Mouse (Mus musculus): Measurements from ENCODE around the gene Izumo4. TPM values are rescaled to one million over a fixed set of nuclear protein-coding genes. Genes with fewer than 3 reads are reported as not detected.

Gene Izumo4
- total RNA-seq (2017), result 32.9 and 46.6 TPM in 2 replicates

- ATAC-seq (ENCODE audit: extremely low read depth, insufficient number of reproducible peaks, low FRiP score, poor library complexity, severe bottlenecking), result peak; percentile 79
Measured at GRCm38 (mm10) chr10:80701721-80702535, at the start of gene Izumo4, which contains the start of gene Mob3a. Gene Izumo4, plus strand, starts transcription at chr10:80702184. Gene Mob3a, minus strand, starts transcription at chr10:80701977.

DNA sequence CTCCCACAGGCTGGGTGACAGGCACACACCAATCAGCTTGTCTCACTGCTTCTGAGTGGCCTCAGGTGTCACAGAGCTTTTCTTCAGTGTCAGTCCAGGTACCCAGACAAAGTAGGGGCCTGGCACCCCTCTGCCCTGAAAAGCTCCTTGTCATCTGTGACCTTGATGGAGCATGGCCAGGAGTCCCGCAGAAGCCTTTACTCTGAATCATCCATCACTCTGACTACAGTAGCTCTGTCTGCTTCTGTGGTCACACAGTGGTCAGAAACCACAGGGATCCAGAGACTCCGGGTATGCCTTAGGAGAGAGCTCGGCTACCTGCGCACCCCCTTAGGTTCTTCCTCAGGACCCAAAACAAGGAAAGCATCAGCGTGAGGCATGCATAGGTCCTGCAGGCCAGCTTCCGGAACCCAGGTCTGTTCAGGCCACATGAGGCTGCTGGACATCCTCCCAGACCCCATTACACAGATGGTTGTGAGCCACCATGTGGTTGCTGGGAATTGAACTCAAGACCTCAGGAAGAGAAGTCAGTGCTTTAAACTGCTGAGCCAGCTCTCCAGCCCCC lies 48.7 kb upstream of the Izumo4 start:
- no peak for ATAC-seq (ENCODE audit: extremely low read depth, insufficient number of reproducible peaks, low FRiP score, poor library complexity, severe bottlenecking)

DNA sequence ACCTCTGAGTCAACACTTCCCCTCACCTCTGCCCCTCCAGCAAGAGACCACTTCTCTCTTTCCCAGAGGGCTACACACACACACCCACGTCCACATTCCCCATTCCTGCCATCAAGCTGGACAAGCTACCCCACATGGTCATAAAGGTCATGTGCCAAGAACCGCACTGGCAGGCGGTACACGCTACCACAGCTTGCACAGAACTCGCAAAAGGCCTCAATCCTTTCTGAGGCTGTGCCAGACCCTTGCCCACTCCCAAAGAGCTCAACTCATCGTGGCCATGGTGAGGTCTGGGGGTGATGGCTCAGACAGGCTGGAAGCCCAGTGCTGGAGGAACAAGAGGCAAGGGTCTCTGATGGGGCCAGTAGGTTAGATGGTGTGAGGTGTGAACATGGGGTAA lies 47.1 kb upstream of the Izumo4 start:
- no peak for ATAC-seq (ENCODE audit: extremely low read depth, insufficient number of reproducible peaks, low FRiP score, poor library complexity, severe bottlenecking)

GRCm38 (mm10) chr10:80655406-80656129 lies 46.4 kb upstream of the Izumo4 start:
- ATAC-seq (ENCODE audit: extremely low read depth, insufficient number of reproducible peaks, low FRiP score, poor library complexity, severe bottlenecking), result no peak

- ATAC-seq (ENCODE audit: extremely low read depth, insufficient number of reproducible peaks, low FRiP score, poor library complexity, severe bottlenecking), result peak; percentile 71
Measured at GRCm38 (mm10) chr10:80656130-80656862, 45.7 kb upstream of the Izumo4 start.

DNA sequence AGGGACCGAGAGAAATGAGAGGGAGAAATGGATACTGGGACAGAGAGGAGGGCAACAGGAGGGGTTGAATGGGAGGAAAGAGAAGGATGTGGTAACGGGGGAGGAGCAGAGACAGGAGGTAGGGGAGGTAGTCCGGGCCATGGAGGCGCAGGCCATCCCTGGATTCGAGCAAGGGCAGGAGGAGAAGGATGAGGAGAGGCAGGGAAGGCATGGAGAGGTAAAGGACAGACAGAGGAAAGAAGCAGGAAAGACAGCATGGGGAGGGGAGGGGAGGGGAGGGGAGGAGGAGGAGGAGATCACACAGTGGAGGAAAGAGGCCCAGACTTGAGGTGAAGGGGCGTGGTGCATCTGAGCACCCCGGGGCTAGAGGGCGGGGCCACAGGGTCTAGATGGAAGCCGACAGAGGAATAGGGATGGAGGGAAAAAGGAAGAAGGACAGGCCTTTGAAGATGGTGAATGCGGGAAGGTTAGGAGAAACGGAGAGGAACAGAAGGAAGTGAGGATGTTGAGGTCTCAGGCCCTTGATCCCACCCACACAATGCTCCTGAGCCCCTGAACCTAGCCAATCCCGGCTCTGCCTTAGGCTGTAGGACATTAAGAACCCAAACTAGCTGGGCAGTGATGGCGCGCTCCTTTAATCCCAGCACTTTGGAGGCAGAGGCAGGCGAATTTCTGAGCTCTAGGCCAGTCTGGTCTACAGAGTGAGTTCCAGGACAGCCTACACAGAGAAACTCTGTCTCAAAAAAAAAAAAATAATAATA lies 44.9 kb upstream of the Izumo4 start, which contains the start of gene Btbd2:
Gene Btbd2 (minus strand): TSS at position 209 of the 761 bp plus-strand sequence.
- no peak for ATAC-seq (ENCODE audit: extremely low read depth, insufficient number of reproducible peaks, low FRiP score, poor library complexity, severe bottlenecking)

DNA sequence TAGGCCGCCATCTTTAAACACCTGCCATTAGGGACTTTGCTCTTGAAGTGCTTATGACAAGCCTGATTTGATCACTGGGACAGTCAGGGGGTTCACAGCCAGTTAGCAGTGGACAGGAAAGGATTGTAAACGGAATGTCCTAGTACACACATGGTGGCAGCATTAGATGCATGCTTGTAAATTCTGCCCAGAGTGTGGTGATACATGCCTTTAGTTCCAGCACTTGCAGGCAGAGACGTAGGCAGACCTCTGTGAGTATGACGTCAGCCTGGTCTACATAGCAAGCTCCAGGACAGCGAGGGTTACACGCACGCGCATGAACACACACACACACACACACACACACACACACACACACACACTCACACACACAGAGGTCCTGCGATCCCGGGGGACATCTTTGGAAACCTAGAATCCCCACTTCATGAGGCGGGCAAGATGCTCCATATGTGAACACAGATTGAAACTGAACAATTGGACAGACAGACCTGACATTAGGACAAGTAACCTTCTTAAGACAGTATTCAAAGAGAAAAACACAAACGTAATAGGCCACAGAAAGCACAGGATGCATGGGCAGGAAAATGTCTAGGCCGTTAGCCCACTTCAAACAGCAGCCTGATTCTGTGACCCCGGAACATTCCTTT lies 43.7 kb upstream of the Izumo4 start:
- no peak for ATAC-seq (ENCODE audit: extremely low read depth, insufficient number of reproducible peaks, low FRiP score, poor library complexity, severe bottlenecking)

- ATAC-seq (ENCODE audit: extremely low read depth, insufficient number of reproducible peaks, low FRiP score, poor library complexity, severe bottlenecking), result peak; percentile 43; the same call in 1 of the 2 replicates
Measured at GRCm38 (mm10) chr10:80658841-80659202, 43.2 kb upstream of the Izumo4 start.

DNA sequence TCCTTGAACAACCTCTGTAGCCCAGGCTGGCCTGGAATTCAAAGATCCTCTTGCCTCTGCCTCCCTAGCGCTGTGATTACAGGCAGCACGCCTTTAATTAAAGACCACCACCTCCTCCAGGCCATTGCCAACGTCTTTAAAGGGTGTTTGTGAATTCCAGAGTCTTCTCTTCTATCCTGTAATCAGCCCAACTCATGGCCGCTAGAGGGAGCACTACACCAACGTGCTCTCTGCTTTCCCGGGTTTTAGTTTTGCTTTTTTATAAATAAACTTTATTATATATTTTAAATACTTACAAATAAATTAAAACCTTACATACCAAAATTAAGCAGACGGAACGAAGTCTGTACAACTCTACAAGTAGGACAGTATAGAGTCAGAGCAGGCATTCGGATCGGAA lies 42.8 kb upstream of the Izumo4 start:
- no peak for ATAC-seq (ENCODE audit: extremely low read depth, insufficient number of reproducible peaks, low FRiP score, poor library complexity, severe bottlenecking)

DNA sequence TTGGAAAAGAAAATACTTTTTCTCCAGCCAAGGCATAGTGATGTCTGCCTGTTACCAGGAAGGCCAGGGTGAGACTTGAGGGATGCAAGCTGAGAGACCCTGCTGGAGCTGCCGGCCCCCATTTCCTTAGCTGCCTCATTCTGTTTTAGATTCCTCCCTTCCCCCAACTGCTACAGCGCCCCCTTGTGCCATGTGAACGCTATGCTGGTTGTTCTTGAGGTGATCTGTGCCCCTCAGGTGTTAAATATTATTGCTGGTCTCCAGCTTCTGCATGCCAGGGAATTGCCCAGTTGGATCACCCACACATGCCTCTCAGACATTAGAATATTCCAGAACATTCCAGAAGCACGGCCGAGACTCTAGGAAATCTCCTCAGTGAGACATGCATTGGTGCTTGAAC lies 40.8 kb upstream of the Izumo4 start:
- ATAC-seq (ENCODE audit: extremely low read depth, insufficient number of reproducible peaks, low FRiP score, poor library complexity, severe bottlenecking), result peak; percentile 31; the same call in 1 of the 2 replicates

DNA sequence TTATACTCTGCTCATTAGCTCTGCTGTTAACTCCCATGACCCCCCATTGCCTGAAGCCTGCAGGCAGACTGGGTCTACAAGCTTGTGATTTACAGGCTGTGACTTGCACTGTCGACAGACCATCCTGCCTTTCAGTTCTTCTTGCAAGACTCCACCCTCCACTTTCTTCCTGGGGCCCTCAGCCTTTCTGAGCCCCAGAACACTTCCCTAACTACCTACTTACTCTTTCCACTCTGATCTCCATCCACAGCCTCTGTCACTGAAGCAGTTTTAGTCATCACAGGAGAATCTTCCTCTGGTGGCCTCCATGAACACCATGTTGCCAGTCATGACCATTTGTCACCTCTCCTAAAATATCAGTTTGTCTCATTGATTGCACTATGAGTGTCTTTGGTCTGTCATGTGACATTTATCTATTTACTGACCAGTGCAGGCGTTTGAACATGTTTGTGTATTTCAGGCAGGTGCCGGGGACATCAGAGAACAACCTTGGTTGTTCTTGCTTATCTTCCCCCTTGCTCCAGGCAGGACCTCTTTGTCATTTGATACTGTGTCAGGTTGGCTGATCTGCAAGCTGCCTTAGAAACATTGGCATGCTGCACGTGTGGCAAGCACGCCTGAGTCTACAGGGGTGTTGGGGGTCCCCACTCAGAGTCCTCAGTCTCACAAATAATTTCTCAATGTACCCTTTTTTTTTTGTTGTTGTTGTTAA lies 38.3 kb upstream of the Izumo4 start:
- 0 out of 2 replicates have a peak, but pooled peaks have one; percentile 7 for ATAC-seq (ENCODE audit: extremely low read depth, insufficient number of reproducible peaks, low FRiP score, poor library complexity, severe bottlenecking)

DNA sequence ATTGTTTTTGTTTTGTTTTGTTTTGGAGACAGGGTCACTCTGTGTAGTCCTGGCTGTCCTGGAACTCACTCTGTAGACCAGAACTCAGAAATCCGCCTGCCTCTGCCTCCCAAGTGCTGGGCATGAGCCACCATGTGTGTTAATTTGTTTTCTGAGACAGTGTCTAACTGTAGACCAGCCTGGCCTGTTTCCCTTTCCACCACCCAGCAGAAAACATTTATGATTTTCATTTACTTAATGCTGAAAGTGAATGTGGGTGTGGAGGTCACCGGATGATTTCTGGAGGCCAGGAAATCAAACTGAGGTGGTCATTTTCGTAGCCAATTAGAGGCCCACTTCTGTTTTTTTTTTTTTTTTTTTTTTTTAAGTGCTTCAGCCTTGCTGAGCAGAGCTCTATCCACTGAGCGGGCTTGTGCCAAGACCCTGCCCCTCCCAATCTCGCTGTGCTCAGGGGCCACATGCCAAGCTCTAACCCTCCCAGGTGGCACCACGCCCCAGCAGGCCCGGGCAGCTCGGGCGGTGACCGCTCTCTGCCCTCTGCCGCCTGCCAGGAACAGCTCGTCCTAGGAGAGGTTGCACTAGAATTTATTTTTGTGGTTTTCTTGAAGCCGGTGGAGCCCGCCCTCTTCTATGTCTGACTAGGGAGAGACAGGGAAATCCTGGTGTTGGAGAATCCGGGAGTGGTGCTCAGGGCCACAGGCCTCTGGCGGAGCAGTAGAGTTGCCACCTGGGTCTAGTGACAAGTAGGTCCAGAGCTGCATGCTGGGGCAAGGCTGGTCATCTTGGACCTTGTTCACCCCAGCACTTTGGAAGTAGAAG lies 37.6 kb upstream of the Izumo4 start:
- no peak for ATAC-seq (ENCODE audit: extremely low read depth, insufficient number of reproducible peaks, low FRiP score, poor library complexity, severe bottlenecking)

- no peak for ATAC-seq (ENCODE audit: extremely low read depth, insufficient number of reproducible peaks, low FRiP score, poor library complexity, severe bottlenecking)
Measured at GRCm38 (mm10) chr10:80665016-80665380, 37.0 kb upstream of the Izumo4 start.

- ATAC-seq (ENCODE audit: extremely low read depth, insufficient number of reproducible peaks, low FRiP score, poor library complexity, severe bottlenecking), result no peak
Measured at GRCm38 (mm10) chr10:80665459-80665858, 36.5 kb upstream of the Izumo4 start.

DNA sequence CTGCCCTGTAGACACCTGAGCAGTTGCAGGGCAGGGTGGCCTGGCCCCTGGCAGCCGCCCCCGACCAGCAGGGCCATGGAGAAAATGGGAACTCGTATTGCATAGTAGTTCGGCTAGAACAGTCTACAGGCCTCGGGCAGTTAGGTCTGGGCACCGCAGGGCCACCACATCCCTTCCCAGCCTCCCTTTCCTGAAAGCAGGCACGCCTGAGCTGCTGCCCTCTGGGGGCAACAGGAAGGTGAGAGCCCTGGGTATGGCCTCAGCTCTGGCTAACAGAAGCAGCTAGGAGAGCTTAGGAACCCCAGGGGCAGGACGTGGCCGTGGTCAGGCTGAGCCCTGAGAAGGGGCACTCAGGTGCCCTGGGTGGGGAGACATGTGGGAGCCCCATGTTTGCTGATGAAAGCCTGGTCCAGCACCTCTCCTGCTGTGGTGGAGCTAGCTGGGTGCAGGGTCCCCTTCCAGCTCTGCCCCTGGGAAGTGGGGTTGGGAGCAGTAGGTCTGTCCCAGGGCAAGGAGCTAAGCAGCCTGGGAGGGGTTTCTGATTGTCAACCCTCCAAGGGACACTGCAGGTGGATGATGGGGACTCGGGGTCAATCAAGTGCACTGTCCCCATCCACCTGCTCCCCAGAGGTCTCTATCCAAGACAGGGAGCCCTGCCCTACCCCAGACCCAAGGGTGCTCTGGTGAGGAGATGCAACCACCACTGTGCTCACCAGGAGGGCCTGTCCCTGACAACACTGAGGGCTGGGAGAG lies 35.8 kb upstream of the Izumo4 start:
- no peak for ATAC-seq (ENCODE audit: extremely low read depth, insufficient number of reproducible peaks, low FRiP score, poor library complexity, severe bottlenecking)

DNA sequence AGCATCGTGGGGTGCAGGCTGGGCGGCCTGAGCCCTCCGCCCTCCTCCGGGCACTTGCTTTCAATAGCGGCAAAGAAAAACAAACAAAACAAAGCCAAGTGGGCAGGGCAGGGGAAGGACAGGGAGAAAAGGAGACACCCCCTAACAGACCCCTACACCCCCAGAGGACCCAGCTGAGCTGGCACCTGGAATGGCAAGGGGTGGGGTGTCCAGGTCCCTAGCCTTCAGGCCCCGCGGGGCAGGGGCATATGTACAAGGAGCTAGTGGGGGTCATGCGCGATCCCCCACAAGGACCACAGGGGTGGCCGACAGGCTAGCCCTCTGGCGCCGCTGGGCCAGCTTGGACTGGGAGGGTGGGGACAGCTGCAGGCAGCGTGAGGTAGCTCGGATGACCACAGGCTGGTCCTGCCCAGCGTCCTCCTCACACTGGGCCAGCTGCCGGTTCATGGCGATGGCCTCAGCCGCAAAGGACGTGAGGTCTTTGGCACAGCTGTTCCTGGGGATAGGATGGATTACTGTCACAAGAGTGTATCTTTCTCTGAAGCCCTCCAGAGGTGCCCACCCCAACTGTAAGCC lies 35.1 kb upstream of the Izumo4 start:
- no peak for ATAC-seq (ENCODE audit: extremely low read depth, insufficient number of reproducible peaks, low FRiP score, poor library complexity, severe bottlenecking)
